Mouse (Mus musculus): ENCODE results near the gene Cgnl1.

GRCm38 (mm10) chr9:71582771-71583170 lies 188.6 kb downstream of the Cgnl1 start:
- no peak for TF ChIP-seq POLR2A (IDR thresholded peaks at IDR 0.05; ENCODE audit: low read depth, low read length)
- no peak for TF ChIP-seq CTCF (conservative IDR thresholded peaks at IDR 0.05; ENCODE audit: insufficient read depth, insufficient read length, low read depth, low read length)

Measured in kidney, adult 2 months (tissue).